ENCODE assay signal across 13 mouse cellular contexts in the genomic region with DNA sequence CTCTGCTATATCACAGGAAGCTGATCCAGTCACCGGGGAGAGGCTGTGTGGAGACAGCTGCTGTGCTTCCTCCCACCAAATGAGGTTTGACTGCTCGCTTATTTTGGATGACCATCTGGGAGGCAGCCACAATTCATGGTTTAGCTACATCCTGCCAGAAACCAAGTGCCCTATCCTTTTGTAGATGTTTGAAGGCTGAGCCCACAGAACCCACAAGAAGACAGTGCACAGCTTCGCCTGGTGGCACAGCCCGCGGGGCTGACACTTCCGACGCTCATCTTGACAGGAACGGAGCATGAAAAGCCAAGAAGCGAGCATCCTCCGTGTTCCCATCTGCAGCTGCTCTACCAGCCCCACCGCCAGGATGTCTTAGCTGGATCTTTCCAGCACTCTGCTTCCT.
DNase-seq lines count a peak whose midpoint lies in the region; ATAC-seq lines count a peak whose summit lies in the region.
"Had no signal": no experiment of that assay in that cellular context is flagged by ENCODE, and none has a peak within 500 bp of the region (broad histone marks: within the 10 kb centered on the region; RNA-seq: fewer than 3 reads in every experiment).

No protein-coding gene starts in this region.

- H3K4me1 ChIP-seq in forebrain, embryonic 11.5 days (replicated peaks; ENCODE audit: control insufficient read depth, insufficient read depth, low read length), result no peaks in the 10 kb centered on the region
- H3K4me1 ChIP-seq: embryonic facial prominence, embryonic 13.5 days; forebrain, embryonic 15.5 days had no signal

- ATAC-seq in CD4-positive, CD25-positive, alpha-beta regulatory T cell, adult 4 months, result no peak
- no peak for ATAC-seq in forebrain, embryonic 11.5 days (replicated peaks; ENCODE audit: low FRiP score)
- ATAC-seq: forebrain, embryonic 15.5 days had no signal

- 91% methylated on average over 11 of the region's 11 CpGs for WGBS in forebrain, embryonic 11.5 days

- no peak overlapping the region for H3K27ac ChIP-seq in forebrain, embryonic 11.5 days (ENCODE audit: low read depth, low read length)
- H3K27ac ChIP-seq: embryonic facial prominence, embryonic 13.5 days; forebrain, embryonic 15.5 days; kidney, postnatal 0 days had no signal

- H3K36me3 ChIP-seq in forebrain, embryonic 11.5 days (ENCODE audit: control insufficient read depth, insufficient read depth, low read length), result no peaks in the 10 kb centered on the region
- H3K36me3 ChIP-seq: embryonic facial prominence, embryonic 13.5 days; forebrain, embryonic 15.5 days had no signal

- H3K4me3 ChIP-seq in forebrain, embryonic 11.5 days (ENCODE audit: low read depth, low read length), result no peak overlapping the region
- H3K4me3 ChIP-seq: embryonic facial prominence, embryonic 13.5 days; forebrain, embryonic 15.5 days had no signal

- no peak overlapping the region for H3K9ac ChIP-seq in forebrain, embryonic 11.5 days (ENCODE audit: low read length)
- H3K9ac ChIP-seq: embryonic facial prominence, embryonic 13.5 days; forebrain, embryonic 15.5 days had no signal

- no peaks in the 10 kb centered on the region for H3K9me3 ChIP-seq in forebrain, embryonic 11.5 days (ENCODE audit: control insufficient read depth, low read length)
- H3K9me3 ChIP-seq: embryonic facial prominence, embryonic 13.5 days; forebrain, embryonic 15.5 days had no signal

- no peak overlapping the region for H3K4me2 ChIP-seq in forebrain, embryonic 11.5 days (ENCODE audit: low read depth, low read length, severe bottlenecking)
- H3K4me2 ChIP-seq: embryonic facial prominence, embryonic 13.5 days; forebrain, embryonic 15.5 days; liver, embryonic 11.5 days had no signal

- H3K27me3 ChIP-seq in forebrain, embryonic 11.5 days (ENCODE audit: control insufficient read depth, insufficient read depth, low read length), result no peaks in the 10 kb centered on the region
- H3K27me3 ChIP-seq: embryonic facial prominence, embryonic 13.5 days; forebrain, embryonic 15.5 days had no signal

- peak; percentile 86 for DNase-seq in brain, adult 2 months (ENCODE audit: low read depth, low spot score)
- peak; percentile 19 to 39 for DNase-seq in frontal cortex, postnatal 25 days (ENCODE audit: low spot score in 2 of 2)
- peak; percentile 29 to 48 for DNase-seq in layer of hippocampus, postnatal 36 days
- DNase-seq in right cerebral cortex, adult 18-20 months, result peak; percentile 73
- no peak for DNase-seq in forebrain, embryonic 11.5 days (ENCODE audit: low spot score)
- no peak for DNase-seq in adrenal gland, postnatal 14 days
- DNase-seq: heart, postnatal 14 days; thymus, adult 2 months had no signal

Comparison
In these comparisons a context has a peak if more than half of its experiments do, and no peak if none do; other contexts are left out.
1. DNase-seq: peak in brain, adult 2 months (single experiment), frontal cortex, postnatal 25 days (2 of 2), layer of hippocampus, postnatal 36 days (2 of 2) and right cerebral cortex, adult 18-20 months (single experiment); none in forebrain, embryonic 11.5 days (single experiment) and adrenal gland, postnatal 14 days (single experiment).